Mouse (Mus musculus) left cerebral cortex, postnatal 4 days (tissue): ENCODE data around the gene Me3. TPM values are rescaled to one million over a fixed set of nuclear protein-coding genes. Genes with fewer than 3 reads are reported as not detected.
A peak's percentile ranks its signal among the peaks of the same experiment; 100 is the strongest.

Experiments
- DNase-seq: peaks from one replicate; pipeline ENCODE4 v3.0.0-alpha.2; 2022
- intact Hi-C: fragments of 180-260 bp; cut with DNase I; formaldehyde crosslinking; loops from one replicate; pipeline ENCODE4 v1.15.1; 2025
- total RNA-seq, 2 experiments: library from RNA; stranded (reverse); gene quantifications; 2 replicates each; pipeline ENCODE4 v1.2.3; 2021

Me3 gene
- total RNA-seq, 2 experiments from 2014 or later: 26.5 to 31.7 TPM

DNA sequence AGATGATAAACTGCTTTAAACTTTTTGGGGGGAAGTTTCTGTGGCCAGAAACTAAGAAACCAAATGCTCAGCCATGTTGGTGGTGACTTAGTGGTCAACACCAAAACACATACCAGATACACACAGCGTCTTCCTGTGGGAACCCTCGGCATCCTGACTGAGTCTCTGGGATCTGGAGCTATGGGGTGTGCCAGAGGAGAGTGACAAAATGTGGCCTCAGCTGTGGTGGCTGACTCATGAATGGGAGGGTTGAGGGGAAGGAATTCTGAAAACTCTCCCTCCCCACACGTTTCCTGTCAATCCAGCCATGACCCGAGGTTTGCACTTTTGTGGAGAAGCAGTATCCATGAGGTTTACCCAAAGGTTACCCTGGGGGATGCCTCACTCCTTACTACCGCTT lies 32.0 kb downstream of the Me3 start:
- intact Hi-C loops: no loop called here
- no peak for DNase-seq

DNA sequence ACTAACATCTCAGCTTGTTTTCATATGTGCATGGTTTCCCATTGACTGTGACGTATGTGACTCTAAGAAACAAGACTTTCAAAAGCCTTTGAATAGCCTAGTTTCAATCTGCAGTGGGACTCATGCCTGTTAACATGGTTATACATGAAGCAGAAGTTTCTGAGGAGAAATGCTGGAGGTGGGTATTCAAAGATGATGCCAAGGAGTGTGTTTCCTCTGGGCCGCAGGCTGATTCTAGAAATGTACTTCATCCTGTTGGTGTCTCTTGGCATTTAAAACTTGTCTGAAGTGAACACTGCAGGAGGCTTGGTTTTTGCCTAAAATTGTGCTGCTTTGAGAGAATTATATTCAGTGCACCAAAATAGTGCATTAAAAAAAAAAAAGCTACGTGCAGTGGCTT lies 34.2 kb downstream of the Me3 start:
- DNase-seq: no peak
- intact Hi-C loops: no loop called here

DNA sequence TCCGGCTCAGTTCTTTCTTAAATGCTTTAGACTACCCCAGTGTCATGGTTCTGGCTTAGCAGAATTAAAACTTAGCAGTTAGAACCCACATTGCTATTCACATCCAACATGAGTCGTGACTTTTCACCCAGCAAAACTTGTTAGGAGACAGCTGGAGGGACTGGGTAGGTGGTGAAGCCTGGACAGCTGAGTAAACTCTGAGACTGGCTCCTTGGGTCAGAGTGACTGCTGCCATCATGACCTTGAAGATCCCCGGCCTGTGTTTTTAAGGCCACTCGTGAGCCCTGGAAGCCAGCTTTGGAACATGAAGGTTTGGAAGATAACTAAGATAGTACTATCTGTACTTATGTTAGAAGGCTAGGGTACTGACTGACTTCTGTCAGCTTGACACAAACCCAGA lies 35.4 kb downstream of the Me3 start:
- DNase-seq: no peak
- intact Hi-C loops: no loop called here

- intact Hi-C loops: no loop called here
- DNase-seq: no peak
Measured at GRCm38 (mm10) chr7:89669461-89669860, 37.3 kb downstream of the Me3 start.

DNA sequence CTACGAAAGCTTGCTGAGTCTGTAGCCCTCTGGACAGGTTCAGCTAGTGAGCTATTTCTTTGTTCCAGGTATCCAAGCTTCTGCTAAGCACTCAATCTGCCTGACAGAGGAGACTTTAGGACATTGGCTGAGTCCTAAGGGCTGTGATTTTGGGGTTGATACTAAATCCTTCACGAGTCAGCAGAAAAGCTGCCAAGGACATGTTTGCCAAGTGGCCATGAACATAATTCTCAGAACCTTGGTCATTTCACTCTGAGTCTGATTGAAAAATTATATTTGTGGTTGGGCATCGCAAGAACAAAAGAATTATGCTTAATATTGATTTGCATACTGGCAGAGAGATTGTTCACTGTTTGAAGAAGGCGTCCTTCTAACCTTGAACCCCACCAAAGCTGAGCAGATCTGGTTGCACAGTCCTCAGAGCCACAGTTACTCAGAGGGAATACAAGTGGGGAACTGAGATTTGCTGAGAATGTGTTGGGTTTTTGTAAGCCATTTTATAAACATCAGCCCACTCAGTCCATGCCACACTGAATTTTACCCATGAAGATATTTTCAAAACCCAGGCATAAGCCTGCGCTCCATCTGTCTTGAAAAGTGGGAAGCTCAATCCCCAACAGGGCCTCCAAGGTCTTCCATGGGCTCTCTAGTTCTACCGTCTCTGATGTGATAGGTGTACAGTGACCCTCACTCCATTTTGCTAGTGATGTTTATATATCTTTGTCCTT lies 39.1 kb downstream of the Me3 start:
- intact Hi-C loops: no loop called here
- no peak for DNase-seq

- DNase-seq: no peak
- intact Hi-C loops: no loop called here
Measured at GRCm38 (mm10) chr7:89676176-89676575, 44.0 kb downstream of the Me3 start.

DNA sequence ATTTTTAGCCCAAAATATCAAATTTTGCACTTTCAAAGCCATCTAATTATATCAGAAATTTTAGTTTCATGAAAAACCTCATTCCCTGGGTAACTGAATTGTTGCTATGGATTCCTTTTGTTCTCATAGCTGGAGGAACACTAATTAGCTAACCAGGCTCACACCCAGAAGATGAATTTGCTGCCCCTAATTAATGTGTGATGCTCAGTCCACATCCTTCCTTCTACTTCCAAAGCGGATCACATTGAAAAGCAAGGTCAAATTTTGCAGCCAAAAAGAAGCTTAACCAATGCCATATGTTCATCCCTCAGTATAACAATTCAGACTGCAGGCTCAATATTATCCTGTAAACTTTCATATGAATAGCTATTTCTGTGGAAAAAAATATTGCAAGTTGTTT lies 45.7 kb downstream of the Me3 start:
- intact Hi-C loops: no loop called here
- no peak for DNase-seq

GRCm38 (mm10) chr7:89678719-89679118 lies 46.5 kb downstream of the Me3 start:
- DNase-seq: no peak
- intact Hi-C loops: no loop called here

DNA sequence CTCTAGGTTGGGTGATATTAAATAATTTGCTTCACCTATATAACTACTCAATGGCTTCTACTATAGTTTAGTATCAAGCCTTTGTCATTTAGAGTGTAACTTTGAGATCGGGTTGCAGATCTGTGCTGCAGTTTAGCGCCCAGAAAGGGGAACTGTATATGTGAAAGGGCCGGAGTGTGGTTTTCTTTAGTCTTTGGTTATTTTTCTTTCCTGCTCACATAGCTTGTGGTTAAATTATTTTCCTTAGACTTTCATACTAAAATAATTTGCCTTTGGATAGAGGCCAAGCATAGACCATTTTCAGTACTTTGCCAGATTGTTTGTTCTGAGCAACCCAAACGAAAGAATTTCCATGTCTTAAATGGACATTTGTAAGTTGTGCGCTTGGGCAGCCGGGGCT lies 46.9 kb downstream of the Me3 start:
- no peak for DNase-seq
- intact Hi-C loops: no loop called here

DNA sequence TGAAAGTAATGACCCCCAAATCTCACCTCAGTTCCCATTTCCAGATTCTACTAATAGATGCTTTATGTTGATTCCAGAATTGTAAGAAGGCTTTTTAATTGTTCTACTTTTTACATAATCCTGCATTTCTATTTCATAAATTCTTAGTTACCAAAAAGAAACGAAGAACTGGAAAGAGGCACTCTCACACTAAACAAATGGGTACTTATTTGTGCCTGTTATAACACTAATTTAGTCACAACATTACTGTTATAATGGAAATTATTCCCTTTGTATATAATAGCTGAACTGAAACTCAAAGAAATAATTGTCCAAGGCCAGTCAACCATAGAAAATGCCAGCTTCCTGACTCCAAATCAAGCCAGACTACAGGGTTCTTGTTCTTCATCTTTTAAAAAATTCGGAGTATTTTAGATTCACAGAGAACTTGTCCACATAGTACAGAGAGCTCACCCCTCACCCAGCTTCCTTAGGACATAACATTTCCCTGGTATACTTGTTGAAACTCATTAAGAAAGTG lies 47.5 kb downstream of the Me3 start:
- no peak for DNase-seq
- intact Hi-C loops: no loop called here

GRCm38 (mm10) chr7:89680891-89681290 lies 48.7 kb downstream of the Me3 start:
- no peak for DNase-seq
- intact Hi-C loops: no loop called here

DNA sequence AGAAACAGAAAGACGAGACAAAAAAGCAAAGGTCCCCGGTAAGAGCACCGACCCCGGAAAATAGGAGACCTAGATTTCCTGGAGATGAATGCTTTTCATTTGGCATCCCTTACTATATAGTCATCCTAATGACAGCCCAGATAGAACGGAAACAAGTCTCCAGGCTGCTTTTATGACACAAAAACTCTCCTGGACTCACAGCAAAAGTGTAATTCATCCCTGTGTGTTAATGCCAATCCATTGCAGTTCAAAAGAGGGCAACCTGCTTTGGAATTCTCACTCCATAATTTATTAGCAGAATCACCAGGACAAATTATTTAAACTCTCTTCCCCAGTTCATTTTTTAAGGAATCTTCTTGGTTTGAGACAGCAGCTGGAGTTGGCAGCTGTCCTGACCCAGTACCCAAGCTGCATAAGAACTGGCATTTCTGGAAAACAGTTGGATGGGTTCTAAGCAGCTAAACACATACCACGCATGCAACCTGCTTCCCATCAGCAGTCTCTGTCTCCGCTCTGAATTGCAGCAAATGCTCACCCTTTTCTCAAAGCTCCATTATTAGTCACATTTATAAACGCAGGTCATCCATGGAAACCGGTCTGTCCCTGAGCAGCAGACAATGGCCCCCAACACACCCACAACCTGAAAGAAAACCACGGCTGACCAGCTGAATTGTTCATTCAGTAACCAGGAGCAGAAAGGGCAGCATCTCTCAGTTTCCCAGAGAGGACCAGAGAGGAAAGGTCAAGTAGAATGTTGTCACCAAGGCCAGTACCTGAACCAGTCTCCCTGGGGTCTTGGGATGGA lies 49.7 kb downstream of the Me3 start:
- intact Hi-C loops: no loop called here
- DNase-seq: no peak

DNA sequence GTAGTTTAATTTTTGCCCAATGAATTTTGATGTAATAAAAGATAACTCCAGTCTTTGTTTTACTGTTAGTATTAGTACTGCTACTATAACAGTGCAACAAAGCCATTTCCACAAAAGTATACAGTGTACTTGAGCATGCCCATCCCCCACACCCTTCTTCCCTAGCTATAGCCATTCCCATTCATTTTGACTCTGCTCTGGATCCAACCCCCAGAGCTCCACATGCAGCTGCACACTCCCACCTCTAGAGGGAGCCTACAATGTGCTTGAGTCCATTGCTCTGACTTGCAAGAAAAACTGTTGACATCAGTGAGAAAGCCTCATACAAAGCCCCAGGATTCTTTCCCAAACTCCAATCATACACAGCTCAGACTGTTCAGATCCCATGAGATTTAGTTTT lies 66.0 kb downstream of the Me3 start:
- DNase-seq: peak; percentile 15
- intact Hi-C loops: no loop called here

- intact Hi-C loops: no loop called here
- DNase-seq: peak; percentile 44
Measured at GRCm38 (mm10) chr7:89699668-89700350, 67.6 kb downstream of the Me3 start.

- intact Hi-C loops: no loop called here
- no peak for DNase-seq
Measured at GRCm38 (mm10) chr7:89700511-89700910, 68.3 kb downstream of the Me3 start.

DNA sequence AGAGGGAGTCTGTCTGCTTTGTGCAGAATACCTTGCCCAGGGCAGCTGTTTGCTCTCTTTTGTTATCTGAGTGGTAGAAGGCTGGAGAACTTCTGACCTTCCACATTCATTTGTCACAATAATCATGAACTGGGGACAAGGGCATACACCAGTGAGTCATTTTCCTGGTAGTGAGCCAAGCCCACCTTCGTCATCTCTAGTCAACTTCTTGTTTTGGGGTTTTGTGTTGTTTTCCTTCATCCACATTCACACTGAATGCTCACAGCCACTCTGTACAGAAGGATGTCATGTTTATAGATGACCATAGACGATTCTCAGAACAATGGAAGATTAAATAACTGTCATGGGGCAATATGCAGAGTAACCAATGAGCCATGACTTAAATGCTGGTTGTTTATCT lies 78.6 kb downstream of the Me3 start:
- intact Hi-C loops: no loop called here
- no peak for DNase-seq

GRCm38 (mm10) chr7:89713059-89713458 lies 80.9 kb downstream of the Me3 start:
- DNase-seq: no peak
- intact Hi-C loops: no loop called here

DNA sequence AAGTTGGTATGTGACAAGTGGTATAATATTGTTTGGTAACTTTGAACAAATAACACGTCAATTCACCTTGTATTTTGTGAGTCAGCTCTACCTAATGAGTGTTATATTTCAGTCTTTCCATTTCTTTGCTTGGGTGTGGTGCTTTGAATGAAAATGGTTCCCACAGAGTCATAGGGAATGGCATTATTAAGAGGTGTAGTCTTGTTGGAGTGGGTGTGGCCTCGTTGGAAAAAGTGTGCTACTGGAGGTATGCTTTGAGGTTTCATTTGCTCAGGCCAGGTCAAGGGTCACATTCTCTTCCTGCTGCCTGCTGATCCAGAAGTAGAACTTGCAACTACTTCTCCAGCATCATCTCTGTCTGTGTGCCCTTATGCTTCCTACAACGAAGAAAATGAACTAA lies 84.0 kb downstream of the Me3 start:
- DNase-seq: no peak
- intact Hi-C loops: no loop called here

DNA sequence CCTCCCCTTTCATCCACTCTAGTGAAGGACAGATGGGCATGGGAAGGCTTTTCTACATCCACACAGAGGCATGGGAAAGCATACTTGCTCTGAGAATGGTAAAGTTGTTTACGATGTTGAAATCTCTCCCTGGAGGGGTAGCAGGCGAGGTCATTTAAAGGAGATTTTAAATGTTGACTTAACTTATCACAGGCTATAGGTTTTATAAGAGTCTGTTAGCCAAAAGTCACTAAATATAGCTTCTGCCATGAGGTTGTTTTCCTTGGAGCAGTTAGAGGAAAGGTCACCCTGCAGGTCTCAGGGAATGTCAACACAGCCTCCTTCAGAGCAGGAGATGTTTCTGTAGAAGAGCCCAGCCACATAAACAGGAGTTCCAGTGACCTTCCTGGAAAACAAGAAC lies 85.3 kb downstream of the Me3 start:
- DNase-seq: no peak
- intact Hi-C loops: no loop called here

GRCm38 (mm10) chr7:89718264-89718663 lies 86.1 kb downstream of the Me3 start:
- intact Hi-C loops: no loop called here

DNA sequence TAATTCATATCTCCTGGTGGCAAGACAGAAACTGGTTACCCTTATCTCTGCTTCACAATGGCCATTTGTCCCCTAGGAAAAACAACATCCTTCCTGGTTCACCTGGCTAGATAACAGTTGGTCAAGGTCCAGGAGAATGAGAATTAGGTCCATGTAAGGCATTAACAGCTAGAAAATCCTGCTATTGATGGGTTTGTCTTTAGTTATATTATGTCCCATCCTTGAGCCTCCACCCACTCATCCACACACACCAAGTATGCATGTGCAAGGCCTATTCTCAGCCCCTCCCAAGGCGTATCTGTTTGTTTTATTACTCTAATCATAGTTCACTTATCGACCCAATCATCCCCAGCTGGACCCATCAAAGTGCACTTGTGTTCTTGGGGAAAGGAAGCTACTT lies 88.1 kb downstream of the Me3 start:
- no peak for DNase-seq
- intact Hi-C loops: no loop called here

More at GRCm38 (mm10) chr7:89718264-89718663, 86.1 kb downstream of the Me3 start:
- no peak for DNase-seq

DNA sequence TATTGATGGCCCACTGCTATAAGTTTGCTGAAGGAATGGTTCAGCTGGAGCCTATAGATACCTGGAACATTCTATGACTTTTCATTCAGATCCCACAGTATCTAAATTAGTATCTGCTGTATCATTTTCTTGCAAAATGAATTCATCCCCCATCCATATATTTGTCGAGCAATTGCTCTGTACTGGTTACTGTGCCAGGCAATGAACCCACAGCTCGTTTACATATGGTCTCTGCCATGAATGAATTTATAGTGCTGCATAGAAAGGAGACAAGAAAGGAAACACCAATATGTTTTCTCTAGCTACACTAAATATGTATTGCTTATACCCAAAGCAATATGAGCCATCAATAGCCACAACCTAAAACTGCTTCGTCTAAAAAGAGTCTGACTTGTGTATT lies 94.5 kb downstream of the Me3 start:
- DNase-seq: no peak
- intact Hi-C loops: no loop called here
